Mouse (Mus musculus) heart, embryonic 14.5 days (tissue): ENCODE measurements at regions not wholly inside any gene's neighbourhood (a gene's known extent, or its start where the extent isn't known, plus 50 kb on each side); places are given as distances from the start of the nearest gene placed in this dataset.

Source experiments
- ATAC-seq: fragments of 200-750 bp; cut with Nextera tagmentation; 2 replicates; pipeline ENCODE4 v1.8.0; 2017; ENCODE audit warnings: low read depth, moderate TSS enrichment; ENCODE audit not compliant: insufficient number of reproducible peaks, insufficient read depth, low FRiP score
- H3K27ac ChIP-seq, 2 experiments: fragments of 200-500 bp in 1 of 2; fragments of 300-500 bp in 1 of 2; sonication (generic) in 1 of 2; replicated peaks in 1 of 2; 2 replicates each; pipeline ENCODE4 v1.5.1; 2012 to 2014; ENCODE audit warnings: low read depth in 2 of 2, low read length in 2 of 2, control low read depth in 1 of 2, mild to moderate bottlenecking in 1 of 2, mixed read lengths in 1 of 2; ENCODE audit not compliant: control insufficient read depth in 1 of 2, insufficient read depth in 1 of 2
- H3K27me3 ChIP-seq: fragments of 300-500 bp; sonication (generic); 2 replicates; pipeline ENCODE4 v1.6.1; 2014; ENCODE audit warnings: mild to moderate bottlenecking, low read length, control low read depth; ENCODE audit not compliant: control insufficient read depth, insufficient read depth
- H3K36me3 ChIP-seq: fragments of 300-500 bp; sonication (generic); 2 replicates; pipeline ENCODE4 v1.6.1; 2014; ENCODE audit warnings: mild to moderate bottlenecking, control low read depth, low read length, mixed read lengths; ENCODE audit not compliant: control insufficient read depth, insufficient read depth
- H3K4me1 ChIP-seq, 2 experiments: fragments of 200-500 bp in 1 of 2; fragments of 300-500 bp in 1 of 2; sonication (generic) in 1 of 2; 2 replicates each; pipeline ENCODE4 v1.6.1; 2012 to 2014; ENCODE audit warnings: low read length in 2 of 2, control low read depth in 1 of 2, mixed read lengths in 1 of 2; ENCODE audit not compliant: control insufficient read depth in 2 of 2, insufficient read depth in 2 of 2
- H3K4me2 ChIP-seq: fragments of 300-500 bp; sonication (generic); 2 replicates; pipeline ENCODE4 v1.6.1; 2014; ENCODE audit warnings: mild to moderate bottlenecking, low read length
- H3K4me3 ChIP-seq, 2 experiments: fragments of 200-500 bp in 1 of 2; fragments of 300-500 bp in 1 of 2; sonication (generic) in 1 of 2; 2 replicates each; pipeline ENCODE4 v1.5.1; 2012 to 2014; ENCODE audit warnings: low read length in 2 of 2, mild to moderate bottlenecking in 2 of 2, control low read depth in 1 of 2, low read depth in 1 of 2, moderate library complexity in 1 of 2; ENCODE audit not compliant: control insufficient read depth in 1 of 2, insufficient read depth in 1 of 2
- H3K9ac ChIP-seq: fragments of 300-500 bp; sonication (generic); 2 replicates; pipeline ENCODE4 v1.6.1; 2014; ENCODE audit warnings: mild to moderate bottlenecking, low read length
- H3K9me3 ChIP-seq: fragments of 300-500 bp; sonication (generic); 2 replicates; pipeline ENCODE4 v1.6.1; 2016; ENCODE audit warnings: low read length, control low read depth; ENCODE audit not compliant: control insufficient read depth
- WGBS: fragments of 180-500 bp; shearing (Covaris S2); extraction: QIAGEN DNeasy Blood & Tissue Kit; methylation state at CpG from one replicate; pipeline ENCODE4 v1.1.7; 2014; 5-methylcytosine and 5-hydroxymethylcytosine counted together

- H3K9me3 ChIP-seq: no peaks in the 10 kb centered on the region
- no peak overlapping the region for H3K4me3 ChIP-seq
- WGBS: 56% methylated on average over 10 of the region's 10 CpGs
- ATAC-seq: no peak
- peaks cover 5% of the 10 kb centered on the region in 2 experiments; a peak in 3 of 4 replicates for H3K4me1 ChIP-seq
- H3K27me3 ChIP-seq: no peaks in the 10 kb centered on the region
- H3K27ac ChIP-seq: peak overlapping the region in 1 of 2 experiments; percentile 15; a peak in 2 of 4 replicates
- H3K9ac ChIP-seq: no peak overlapping the region
- H3K36me3 ChIP-seq: no peaks in the 10 kb centered on the region
- no peak overlapping the region for H3K4me2 ChIP-seq
Measured at GRCm38 (mm10) chr8:35974323-35975029, 208.9 kb downstream of the Gm19410 start.

DNA sequence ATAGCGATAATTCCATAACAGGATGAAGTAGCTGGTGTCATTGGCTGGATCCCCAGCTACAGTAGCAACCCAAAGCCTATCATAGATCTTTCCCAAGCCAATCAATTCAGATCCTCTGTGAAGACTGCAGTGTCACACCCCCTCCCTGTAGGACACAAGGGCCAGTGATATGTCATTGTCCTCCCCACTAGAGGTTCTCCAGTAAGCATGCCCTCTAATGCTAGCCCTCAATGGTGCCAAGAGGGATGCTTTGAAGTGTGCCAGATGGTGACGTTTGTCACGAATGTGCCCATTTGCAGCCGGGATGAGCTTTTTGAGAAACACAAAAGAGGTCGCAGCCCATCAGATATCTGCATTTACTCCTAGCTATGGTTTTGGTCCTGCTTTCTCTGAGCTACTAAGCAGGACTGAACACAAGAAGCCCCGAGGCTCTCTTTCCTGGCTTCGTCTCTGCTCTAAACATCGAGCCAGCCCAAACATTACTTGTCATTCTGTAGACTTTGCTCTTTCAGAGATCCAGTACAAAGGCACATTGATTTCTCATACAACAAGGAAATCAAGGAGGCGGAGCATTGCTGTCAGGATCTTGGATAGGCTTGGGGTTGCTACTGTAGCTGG, 214.2 kb downstream of the Gm19410 start:
- no peak for ATAC-seq
- Histone ChIP-seq H3K9me3 (no peaks in the 10 kb centered on the region), H3K4me3 (no peak overlapping the region), H3K4me1 (peaks cover 3 to 6% of the 10 kb centered on the region in 2 experiments), H3K4me2 (no peak overlapping the region), H3K27ac (no peak overlapping the region), H3K27me3 (no peaks in the 10 kb centered on the region), H3K9ac (no peak overlapping the region), H3K36me3 (no peaks in the 10 kb centered on the region)
- WGBS: 87% methylated on average over 9 of the region's 9 CpGs

DNA sequence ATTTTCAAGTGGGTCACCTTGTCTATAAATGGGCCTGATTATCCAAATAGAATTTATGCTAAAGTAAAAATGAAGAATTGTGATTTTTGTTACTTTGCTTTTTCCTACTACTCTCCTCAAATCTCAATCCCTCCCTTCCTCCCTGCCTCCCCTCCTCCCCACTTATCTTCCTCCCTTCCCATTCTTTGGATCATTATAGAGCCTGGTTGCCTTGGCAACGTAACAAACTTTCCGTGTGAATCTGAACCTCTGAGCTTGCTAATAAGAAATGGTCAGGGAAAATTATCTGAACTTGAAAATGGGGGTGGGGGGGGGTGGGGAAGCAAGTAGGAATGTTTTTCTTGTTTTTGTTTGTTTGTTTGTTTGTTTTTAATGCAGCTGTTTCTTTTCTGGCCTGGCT, 217.5 kb downstream of the Gm19410 start:
- Histone ChIP-seq H3K9ac (no peak overlapping the region), H3K36me3 (no peaks in the 10 kb centered on the region), H3K4me1 (peaks cover 7 to 8% of the 10 kb centered on the region in 2 experiments), H3K27ac (no peak overlapping the region), H3K9me3 (no peaks in the 10 kb centered on the region), H3K4me2 (no peak overlapping the region), H3K27me3 (no peaks in the 10 kb centered on the region), H3K4me3 (no peak overlapping the region)
- WGBS: 43% methylated on average over 2 of the region's 2 CpGs
- ATAC-seq: no peak

GRCm38 (mm10) chr8:35985152-35985689, 219.6 kb downstream of the Gm19410 start:
- peak; percentile 68 for ATAC-seq
- peaks cover 7 to 8% of the 10 kb centered on the region in 2 experiments for H3K4me1 ChIP-seq
- peak overlapping the region; percentile 44 to 55; a peak in 3 of 4 replicates for H3K27ac ChIP-seq
- H3K9me3 ChIP-seq: no peaks in the 10 kb centered on the region
- no peak overlapping the region for H3K4me3 ChIP-seq
- H3K4me2 ChIP-seq: no peak overlapping the region
- no peaks in the 10 kb centered on the region for H3K36me3 ChIP-seq
- 37% methylated on average over 5 of the region's 5 CpGs for WGBS
- no peak overlapping the region for H3K9ac ChIP-seq
- no peaks in the 10 kb centered on the region for H3K27me3 ChIP-seq

DNA sequence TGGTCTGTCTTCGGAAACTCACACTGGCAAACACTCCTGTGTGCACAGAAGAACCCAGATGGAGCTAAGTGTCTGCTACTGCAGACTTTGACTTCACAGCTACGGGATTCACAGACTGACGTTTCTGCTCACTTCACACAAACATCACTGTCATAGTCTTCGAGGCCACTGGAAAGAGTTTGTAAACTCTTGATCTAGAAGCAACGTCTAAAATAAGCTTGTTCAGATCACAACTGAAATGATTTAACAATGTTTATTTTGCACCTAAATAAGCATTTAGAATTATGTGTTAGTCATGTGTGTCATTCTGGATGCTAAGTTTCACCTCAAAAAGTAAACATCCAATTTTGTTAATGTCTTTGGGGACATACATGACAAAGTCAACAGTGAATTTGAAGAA, 221.7 kb downstream of the Gm19410 start:
- no peaks in the 10 kb centered on the region for H3K9me3 ChIP-seq
- H3K9ac ChIP-seq: no peak overlapping the region
- H3K27ac ChIP-seq: no peak overlapping the region
- H3K4me3 ChIP-seq: no peak overlapping the region
- peaks cover 7 to 8% of the 10 kb centered on the region in 2 experiments for H3K4me1 ChIP-seq
- H3K4me2 ChIP-seq: no peak overlapping the region
- 73% methylated on average over 5 of the region's 5 CpGs for WGBS
- H3K27me3 ChIP-seq: no peaks in the 10 kb centered on the region
- ATAC-seq: no peak
- H3K36me3 ChIP-seq: no peaks in the 10 kb centered on the region

DNA sequence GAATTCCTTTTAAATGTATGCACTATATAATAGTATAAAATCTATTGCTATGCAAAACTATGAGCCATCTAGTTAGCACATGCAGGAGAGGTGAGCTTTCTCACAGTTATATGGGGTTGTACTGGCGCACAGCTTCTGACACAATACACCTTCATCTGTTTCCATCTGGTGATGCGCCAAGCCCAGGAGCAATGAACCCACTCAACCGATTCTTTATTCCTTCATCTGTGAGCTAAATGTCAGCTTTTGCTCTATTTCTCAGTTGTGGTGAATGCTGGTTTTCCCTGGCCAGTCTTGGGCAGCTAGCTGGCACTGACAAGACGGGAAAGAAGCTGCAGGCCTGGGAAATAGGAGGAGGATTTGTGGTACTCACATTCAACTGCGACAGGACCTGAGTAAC, 225.4 kb downstream of the Gm19410 start:
- ATAC-seq: no peak

GRCm38 (mm10) chr8:35991936-35992603, 226.5 kb downstream of the Gm19410 start:
- H3K9me3 ChIP-seq: no peaks in the 10 kb centered on the region
- no peak overlapping the region for H3K4me2 ChIP-seq
- no peak overlapping the region for H3K27ac ChIP-seq
- no peak overlapping the region for H3K9ac ChIP-seq
- H3K36me3 ChIP-seq: no peaks in the 10 kb centered on the region
- no peak for ATAC-seq
- WGBS: 83% methylated on average over 9 of the region's 9 CpGs
- H3K4me3 ChIP-seq: no peak overlapping the region
- H3K27me3 ChIP-seq: no peaks in the 10 kb centered on the region
- no peaks in the 10 kb centered on the region for H3K4me1 ChIP-seq

More for the DNA sequence above, 225.4 kb downstream of the Gm19410 start:
- Histone ChIP-seq H3K27ac (no peak overlapping the region), H3K36me3 (no peaks in the 10 kb centered on the region), H3K4me1 (no peaks in the 10 kb centered on the region), H3K4me2 (no peak overlapping the region), H3K27me3 (no peaks in the 10 kb centered on the region), H3K4me3 (no peak overlapping the region), H3K9me3 (no peaks in the 10 kb centered on the region), H3K9ac (no peak overlapping the region)
- 88% methylated on average over 5 of the region's 5 CpGs for WGBS
